Mouse (Mus musculus): ENCODE measurements at regions not wholly inside any gene's neighbourhood (a gene's known extent, or its start where the extent isn't known, plus 50 kb on each side); places are given as distances from the start of the nearest gene placed in this dataset.

- Histone ChIP-seq H3K4me1 (ENCODE audit: control insufficient read depth, insufficient read depth, low read length) (no peaks in the 10 kb centered on the region), H3K27ac (ENCODE audit: insufficient read depth, low read length) (no peak overlapping the region), H3K4me3 (ENCODE audit: insufficient read depth, low read length) (no peak overlapping the region)
- TF ChIP-seq POLR2A (IDR thresholded peaks at IDR 0.05; ENCODE audit: low read depth, low read length), result no peak
- no peak for TF ChIP-seq CTCF (IDR thresholded peaks at IDR 0.05; ENCODE audit: borderline replicate concordance, insufficient read depth, low read length)
These were observed 71.5 kb upstream of the Tenm3 start for GRCm38 (mm10) chr8:48915275-48915674.

GRCm38 (mm10) chr8:48912842-48913241, 69.1 kb upstream of the Tenm3 start:
- no peak overlapping the region for H3K4me3 ChIP-seq (ENCODE audit: insufficient read depth, low read length)
- no peak for TF ChIP-seq POLR2A (IDR thresholded peaks at IDR 0.05; ENCODE audit: low read depth, low read length)
- no peak for TF ChIP-seq CTCF (IDR thresholded peaks at IDR 0.05; ENCODE audit: borderline replicate concordance, insufficient read depth, low read length)
- H3K27ac ChIP-seq (ENCODE audit: insufficient read depth, low read length), result no peak overlapping the region

GRCm38 (mm10) chr8:48901668-48902406, 58.1 kb upstream of the Tenm3 start:
- no peaks in the 10 kb centered on the region for H3K4me1 ChIP-seq (ENCODE audit: control insufficient read depth, insufficient read depth, low read length)
- no peak overlapping the region for H3K4me3 ChIP-seq (ENCODE audit: insufficient read depth, low read length)
- no peak for TF ChIP-seq POLR2A (IDR thresholded peaks at IDR 0.05; ENCODE audit: low read depth, low read length)
- no peak for TF ChIP-seq CTCF (IDR thresholded peaks at IDR 0.05; ENCODE audit: borderline replicate concordance, insufficient read depth, low read length)
- no peak overlapping the region for H3K27ac ChIP-seq (ENCODE audit: insufficient read depth, low read length)

More at GRCm38 (mm10) chr8:48912842-48913241, 69.1 kb upstream of the Tenm3 start:
- no peaks in the 10 kb centered on the region for H3K4me1 ChIP-seq (ENCODE audit: control insufficient read depth, insufficient read depth, low read length)

GRCm38 (mm10) chr8:48896687-48897086, 52.9 kb upstream of the Tenm3 start:
- no peak overlapping the region for H3K4me3 ChIP-seq (ENCODE audit: insufficient read depth, low read length)
- H3K4me1 ChIP-seq (ENCODE audit: control insufficient read depth, insufficient read depth, low read length), result no peaks in the 10 kb centered on the region
- H3K27ac ChIP-seq (ENCODE audit: insufficient read depth, low read length), result no peak overlapping the region
- TF ChIP-seq CTCF (IDR thresholded peaks at IDR 0.05; ENCODE audit: borderline replicate concordance, insufficient read depth, low read length) (no peak), POLR2A (IDR thresholded peaks at IDR 0.05; ENCODE audit: low read depth, low read length) (no peak)

- no peak overlapping the region for H3K27ac ChIP-seq (ENCODE audit: insufficient read depth, low read length)
- no peaks in the 10 kb centered on the region for H3K4me1 ChIP-seq (ENCODE audit: control insufficient read depth, insufficient read depth, low read length)
- TF ChIP-seq CTCF (IDR thresholded peaks at IDR 0.05; ENCODE audit: borderline replicate concordance, insufficient read depth, low read length) (no peak), POLR2A (IDR thresholded peaks at IDR 0.05; ENCODE audit: low read depth, low read length) (no peak)
- H3K4me3 ChIP-seq (ENCODE audit: insufficient read depth, low read length), result no peak overlapping the region
These were observed 52.5 kb upstream of the Tenm3 start for GRCm38 (mm10) chr8:48896251-48896650.

- Histone ChIP-seq H3K4me1 (ENCODE audit: control insufficient read depth, insufficient read depth, low read length) (no peaks in the 10 kb centered on the region), H3K27ac (ENCODE audit: insufficient read depth, low read length) (no peak overlapping the region), H3K4me3 (ENCODE audit: insufficient read depth, low read length) (no peak overlapping the region)
- TF ChIP-seq CTCF (IDR thresholded peaks at IDR 0.05; ENCODE audit: borderline replicate concordance, insufficient read depth, low read length) (no peak), POLR2A (IDR thresholded peaks at IDR 0.05; ENCODE audit: low read depth, low read length) (no peak)
These were observed 51.8 kb upstream of the Tenm3 start for GRCm38 (mm10) chr8:48895586-48895985.
